Mouse (Mus musculus): ENCODE data around the gene Psrc1. TPM values are rescaled to one million over a fixed set of nuclear protein-coding genes. Genes with fewer than 3 reads are reported as not detected.

Psrc1 gene
- polyA plus RNA-seq, 1 experiment from 2014 or later: 81.7 TPM

DNA sequence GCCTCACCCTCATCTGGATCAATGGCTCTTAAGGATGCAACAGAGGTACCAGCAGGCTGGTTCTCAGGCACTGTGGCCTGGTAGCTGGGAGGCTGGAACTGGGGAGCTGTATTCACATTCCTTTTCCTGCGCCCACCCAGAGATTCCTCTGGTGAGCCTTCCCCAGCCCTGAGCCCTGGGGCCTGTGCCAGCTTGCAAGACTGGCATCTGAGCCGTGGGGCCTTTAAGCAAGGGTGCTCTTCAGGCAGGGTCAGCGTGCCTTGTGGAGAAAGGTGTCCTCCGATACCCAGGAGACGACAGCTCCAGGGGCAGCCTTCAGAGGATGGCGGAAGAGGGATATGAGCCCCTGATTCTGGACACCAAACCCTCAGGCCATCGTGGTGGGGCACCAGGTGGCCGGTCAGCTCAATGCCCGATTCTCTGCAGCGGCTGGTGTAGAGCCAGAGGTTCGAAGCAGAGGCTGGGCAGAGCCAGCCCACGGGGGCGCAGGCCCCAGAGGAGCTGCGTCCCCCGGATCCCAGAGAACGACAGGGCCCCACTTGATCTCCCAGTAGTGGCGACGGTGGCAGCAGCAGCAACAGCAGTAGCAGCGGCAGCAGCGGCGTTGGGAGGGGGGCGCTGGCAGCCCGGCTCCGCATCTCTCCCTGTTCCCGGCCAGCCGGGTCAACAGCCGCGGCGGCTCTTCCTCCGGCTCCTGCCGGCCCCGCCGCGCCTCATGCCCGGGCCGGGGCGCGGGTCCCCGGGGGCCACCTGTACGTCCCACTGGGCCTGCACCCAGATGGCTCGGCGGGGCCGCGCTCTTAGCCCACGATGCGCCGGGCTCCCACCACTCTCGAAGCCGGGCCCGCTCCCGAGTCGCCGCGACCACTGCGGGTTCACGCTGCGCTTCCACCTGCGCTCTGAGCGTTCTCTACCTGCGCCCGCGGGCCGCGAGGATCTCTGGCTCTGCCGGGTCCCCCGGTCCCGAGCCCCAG lies 31.5 kb downstream of the Psrc1 start, which contains the start of gene Celsr2:
Gene Celsr2, minus strand, starts transcription at position 696 of the 974 bp plus-strand sequence.
- peak within 1 kb of the TSS; percentile 7; the same call in 1 of the 2 replicates for H3K27ac ChIP-seq (replicated peaks; ENCODE audit: low read depth, low read length)
- H3K36me3 ChIP-seq (replicated peaks; ENCODE audit: control insufficient read depth, insufficient read depth, low read depth, low read length): peaks cover 4% of the 10 kb centered on the region
- peak within 1 kb of the TSS; percentile 59 for H3K9ac ChIP-seq (replicated peaks; ENCODE audit: low read length)
- peak; percentile 52 for DNase-seq (ENCODE audit: low spot score)
- peak within 1 kb of the TSS; percentile 49 for H3K4me3 ChIP-seq (ENCODE audit: low read depth, low read length)
- H3K27me3 ChIP-seq (ENCODE audit: control insufficient read depth, insufficient read depth, low read length): no peaks in the 10 kb centered on the region; the same call in 1 of the 2 replicates
- no peak for ATAC-seq (replicated peaks; ENCODE audit: insufficient number of reproducible peaks, low FRiP score, low TSS enrichment, low read depth)
- peaks cover 5% of the 10 kb centered on the region; the same call in 1 of the 2 replicates for H3K4me1 ChIP-seq (ENCODE audit: control insufficient read depth, insufficient read depth, low read length)
- peak within 1 kb of the TSS; percentile 99 for H3K4me2 ChIP-seq (ENCODE audit: low read depth, low read length)
- H3K9me3 ChIP-seq (replicated peaks; ENCODE audit: control insufficient read depth, low read length): peaks cover 3% of the 10 kb centered on the region; the same call in 1 of the 2 replicates
- 9% methylated on average over 40 of the region's 67 CpGs for whole genome bisulfite sequencing

DNA sequence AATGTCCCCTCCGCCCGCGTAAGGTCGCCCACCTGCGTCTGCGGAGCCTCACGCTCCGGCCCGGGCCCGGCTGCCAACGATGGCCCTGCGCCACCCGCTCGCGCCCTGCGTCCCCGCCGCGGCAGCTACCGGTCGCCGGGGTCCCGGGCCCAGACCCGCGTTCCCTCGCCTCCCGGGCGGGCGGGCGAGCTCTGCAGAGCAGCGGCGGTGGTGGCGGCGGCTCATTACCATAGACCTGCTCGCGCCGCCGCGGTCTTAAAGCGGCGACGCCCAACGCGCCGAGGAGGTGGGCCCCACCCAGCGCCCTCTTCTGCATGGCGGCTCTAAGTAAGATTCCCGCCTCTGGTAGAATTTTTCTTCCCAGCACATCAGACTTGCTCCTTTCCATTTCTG lies 32.2 kb downstream of the Psrc1 start:
- Histone ChIP-seq H3K27me3 (ENCODE audit: control insufficient read depth, insufficient read depth, low read length) (no peaks in the 10 kb centered on the region; the same call in 1 of the 2 replicates), H3K9me3 (replicated peaks; ENCODE audit: control insufficient read depth, low read length) (peaks cover 3% of the 10 kb centered on the region; the same call in 1 of the 2 replicates), H3K36me3 (replicated peaks; ENCODE audit: control insufficient read depth, insufficient read depth, low read depth, low read length) (peaks cover 4% of the 10 kb centered on the region), H3K27ac (replicated peaks; ENCODE audit: low read depth, low read length) (peak overlapping the region; percentile 7; the same call in 1 of the 2 replicates), H3K4me1 (ENCODE audit: control insufficient read depth, insufficient read depth, low read length) (peaks cover 5% of the 10 kb centered on the region; the same call in 1 of the 2 replicates), H3K4me2 (ENCODE audit: low read depth, low read length) (peak overlapping the region; percentile 99), H3K4me3 (ENCODE audit: low read depth, low read length) (peak overlapping the region; percentile 49), H3K9ac (replicated peaks; ENCODE audit: low read length) (peak overlapping the region; percentile 59)
- DNase-seq (ENCODE audit: low spot score) (peak; percentile 90), ATAC-seq (replicated peaks; ENCODE audit: insufficient number of reproducible peaks, low FRiP score, low TSS enrichment, low read depth) (peak; percentile 80)
- 1% methylated on average over 38 of the region's 48 CpGs for WGBS

DNA sequence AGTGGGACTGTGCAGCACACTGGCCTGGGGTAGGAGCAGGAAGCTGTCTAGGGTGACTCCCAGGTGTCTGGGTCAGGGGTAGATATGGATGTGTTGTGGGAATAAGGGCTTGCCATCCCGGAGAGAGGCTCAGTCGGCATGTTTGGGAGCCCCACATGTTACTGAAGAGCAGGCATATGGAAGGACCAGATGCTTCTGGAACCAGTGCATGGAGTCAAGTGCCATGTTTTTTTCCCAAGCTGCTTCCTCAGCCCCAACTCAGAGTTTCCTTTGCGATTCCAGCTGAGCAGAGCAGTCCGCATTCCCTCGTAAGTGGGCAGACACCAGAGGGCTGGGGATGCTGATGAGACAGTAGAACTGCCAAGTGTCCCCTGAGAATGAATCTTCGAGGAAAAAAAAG lies 39.4 kb downstream of the Psrc1 start:
- Histone ChIP-seq H3K27me3 (ENCODE audit: control insufficient read depth, insufficient read depth, low read length) (no peaks in the 10 kb centered on the region), H3K27ac (replicated peaks; ENCODE audit: low read depth, low read length) (no peak overlapping the region), H3K36me3 (replicated peaks; ENCODE audit: control insufficient read depth, insufficient read depth, low read depth, low read length) (peaks cover 5% of the 10 kb centered on the region), H3K4me3 (ENCODE audit: low read depth, low read length) (no peak overlapping the region), H3K4me1 (ENCODE audit: control insufficient read depth, insufficient read depth, low read length) (no peaks in the 10 kb centered on the region; the same call in none of the 2 replicates), H3K4me2 (ENCODE audit: low read depth, low read length) (no peak overlapping the region), H3K9ac (replicated peaks; ENCODE audit: low read length) (no peak overlapping the region), H3K9me3 (replicated peaks; ENCODE audit: control insufficient read depth, low read length) (no peaks in the 10 kb centered on the region)
- ATAC-seq (replicated peaks; ENCODE audit: insufficient number of reproducible peaks, low FRiP score, low TSS enrichment, low read depth): no peak
- DNase-seq (ENCODE audit: low spot score): no peak
- 30% methylated on average over 6 of the region's 6 CpGs for WGBS

GRCm38 (mm10) chr3:108423844-108424801 lies 40.5 kb downstream of the Psrc1 start:
- no peak overlapping the region for H3K4me3 ChIP-seq (ENCODE audit: low read depth, low read length)
- 18% methylated on average over 11 of the region's 11 CpGs for WGBS
- no peaks in the 10 kb centered on the region; the same call in none of the 2 replicates for H3K4me1 ChIP-seq (ENCODE audit: control insufficient read depth, insufficient read depth, low read length)
- no peak overlapping the region for H3K4me2 ChIP-seq (ENCODE audit: low read depth, low read length)
- no peaks in the 10 kb centered on the region for H3K27me3 ChIP-seq (ENCODE audit: control insufficient read depth, insufficient read depth, low read length)
- peaks cover 5% of the 10 kb centered on the region for H3K36me3 ChIP-seq (replicated peaks; ENCODE audit: control insufficient read depth, insufficient read depth, low read depth, low read length)
- no peak overlapping the region for H3K27ac ChIP-seq (replicated peaks; ENCODE audit: low read depth, low read length)
- no peaks in the 10 kb centered on the region for H3K9me3 ChIP-seq (replicated peaks; ENCODE audit: control insufficient read depth, low read length)
- ATAC-seq (replicated peaks; ENCODE audit: insufficient number of reproducible peaks, low FRiP score, low TSS enrichment, low read depth) (peak; percentile 37; the same call in 1 of the 2 replicates), DNase-seq (ENCODE audit: low spot score) (peak; percentile 61)
- no peak overlapping the region for H3K9ac ChIP-seq (replicated peaks; ENCODE audit: low read length)

- Histone ChIP-seq H3K9me3 (replicated peaks; ENCODE audit: control insufficient read depth, low read length) (no peaks in the 10 kb centered on the region), H3K4me3 (ENCODE audit: low read depth, low read length) (no peak overlapping the region), H3K4me2 (ENCODE audit: low read depth, low read length) (no peak overlapping the region), H3K4me1 (ENCODE audit: control insufficient read depth, insufficient read depth, low read length) (no peaks in the 10 kb centered on the region; the same call in none of the 2 replicates), H3K27ac (replicated peaks; ENCODE audit: low read depth, low read length) (no peak overlapping the region), H3K27me3 (ENCODE audit: control insufficient read depth, insufficient read depth, low read length) (no peaks in the 10 kb centered on the region), H3K9ac (replicated peaks; ENCODE audit: low read length) (no peak overlapping the region), H3K36me3 (replicated peaks; ENCODE audit: control insufficient read depth, insufficient read depth, low read depth, low read length) (peaks cover 5% of the 10 kb centered on the region)
- ATAC-seq (replicated peaks; ENCODE audit: insufficient number of reproducible peaks, low FRiP score, low TSS enrichment, low read depth) (no peak), DNase-seq (ENCODE audit: low spot score) (no peak)
- WGBS: 65% methylated on average over 7 of the region's 7 CpGs
These were observed 41.4 kb downstream of the Psrc1 start for GRCm38 (mm10) chr3:108424944-108425623.

DNA sequence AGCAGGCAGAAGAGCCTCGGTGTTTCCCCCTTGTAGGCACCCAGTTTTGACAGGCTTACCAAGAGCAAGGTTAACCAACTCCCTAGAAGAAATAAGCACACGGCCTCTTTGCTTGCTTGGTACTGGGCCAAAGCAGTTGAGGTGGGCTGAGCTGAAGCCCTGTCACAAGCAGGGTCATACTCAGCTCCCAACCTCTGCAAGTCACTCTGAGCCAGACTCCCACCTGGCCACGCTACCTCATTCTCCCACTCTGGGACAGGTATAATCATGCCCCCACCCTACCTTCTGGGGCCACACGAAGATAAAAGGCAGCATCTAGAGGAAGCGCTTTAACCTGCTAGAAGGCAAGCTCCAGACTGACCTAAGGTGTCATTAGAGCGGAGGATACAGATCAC lies 42.0 kb downstream of the Psrc1 start:
- Histone ChIP-seq H3K27ac (replicated peaks; ENCODE audit: low read depth, low read length) (no peak overlapping the region), H3K4me2 (ENCODE audit: low read depth, low read length) (no peak overlapping the region), H3K27me3 (ENCODE audit: control insufficient read depth, insufficient read depth, low read length) (no peaks in the 10 kb centered on the region), H3K9ac (replicated peaks; ENCODE audit: low read length) (no peak overlapping the region), H3K4me3 (ENCODE audit: low read depth, low read length) (no peak overlapping the region), H3K36me3 (replicated peaks; ENCODE audit: control insufficient read depth, insufficient read depth, low read depth, low read length) (peaks cover 5% of the 10 kb centered on the region), H3K4me1 (ENCODE audit: control insufficient read depth, insufficient read depth, low read length) (no peaks in the 10 kb centered on the region; the same call in none of the 2 replicates), H3K9me3 (replicated peaks; ENCODE audit: control insufficient read depth, low read length) (no peaks in the 10 kb centered on the region)
- no peak for ATAC-seq (replicated peaks; ENCODE audit: insufficient number of reproducible peaks, low FRiP score, low TSS enrichment, low read depth)
- 89% methylated on average over 6 of the region's 6 CpGs for WGBS
- DNase-seq (ENCODE audit: low spot score): no peak

DNA sequence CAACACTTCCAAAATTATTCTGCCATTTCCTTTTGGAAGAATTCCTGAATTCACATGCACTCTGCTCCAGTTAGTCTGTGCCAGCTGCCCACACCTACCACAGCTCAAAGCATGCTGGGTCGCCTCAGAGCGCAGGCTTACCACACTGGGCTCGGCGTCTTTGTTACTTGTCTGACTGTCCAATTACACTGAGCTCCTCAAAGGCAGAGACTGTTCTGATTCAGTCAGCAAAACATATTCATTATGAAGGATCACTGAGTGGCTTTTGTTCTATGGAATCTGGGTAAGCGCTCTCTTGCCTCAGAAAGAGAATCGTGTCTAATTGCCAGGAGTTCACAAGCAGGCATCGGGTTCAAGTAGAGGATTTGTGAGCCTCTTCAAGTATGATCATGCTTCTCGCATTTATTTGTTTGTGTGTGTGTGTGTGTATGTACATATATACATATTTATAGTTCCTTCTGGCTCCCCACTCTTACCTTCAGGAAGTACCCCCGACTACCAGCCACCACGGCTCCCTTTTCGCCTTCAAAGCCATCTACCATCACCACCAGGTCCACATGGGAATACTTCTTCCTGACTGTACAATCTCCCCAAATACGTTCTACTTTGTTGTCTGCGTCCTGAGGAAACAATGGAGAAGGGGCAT lies 49.0 kb downstream of the Psrc1 start:
- no peaks in the 10 kb centered on the region for H3K27me3 ChIP-seq (ENCODE audit: control insufficient read depth, insufficient read depth, low read length)
- 79% methylated on average over 13 of the region's 13 CpGs for WGBS
- H3K4me1 ChIP-seq (ENCODE audit: control insufficient read depth, insufficient read depth, low read length): no peaks in the 10 kb centered on the region
- DNase-seq (ENCODE audit: low spot score) (peak; percentile 35), ATAC-seq (replicated peaks; ENCODE audit: insufficient number of reproducible peaks, low FRiP score, low TSS enrichment, low read depth) (0 out of 2 replicates have a peak, but pooled peaks have one; percentile 39)
- no peak overlapping the region for H3K4me2 ChIP-seq (ENCODE audit: low read depth, low read length)
- H3K36me3 ChIP-seq (replicated peaks; ENCODE audit: control insufficient read depth, insufficient read depth, low read depth, low read length): peaks cover 3% of the 10 kb centered on the region
- H3K4me3 ChIP-seq (ENCODE audit: low read depth, low read length): no peak overlapping the region
- H3K9me3 ChIP-seq (replicated peaks; ENCODE audit: control insufficient read depth, low read length): no peaks in the 10 kb centered on the region
- no peak overlapping the region for H3K9ac ChIP-seq (replicated peaks; ENCODE audit: low read length)
- H3K27ac ChIP-seq (replicated peaks; ENCODE audit: low read depth, low read length): peak overlapping the region; percentile 52
